Mouse (Mus musculus) kidney, adult 2 months (tissue): Measurements from ENCODE around the gene Tubal3. TPM values are rescaled to one million over a fixed set of nuclear protein-coding genes. Genes with fewer than 3 reads are reported as not detected.

ENCODE experiments used
- DNase-seq: peaks from one replicate; pipeline ENCODE4 v3.0.0; 2021
- H3K27ac ChIP-seq: fragments of 200-500 bp; 2 replicates; pipeline ENCODE4 v1.5.1; 2012; ENCODE audit warnings: low read depth, low read length, control low read depth, inconsistent platforms; ENCODE audit not compliant: insufficient read depth
- H3K27me3 ChIP-seq: fragments of 200-500 bp; replicated peaks from 2 replicates; pipeline ENCODE4 v1.6.1; 2012; ENCODE audit warnings: mild to moderate bottlenecking, moderate library complexity, low read length, inconsistent platforms; ENCODE audit not compliant: control insufficient read depth, insufficient read depth
- H3K36me3 ChIP-seq: fragments of 200-500 bp; 2 replicates; pipeline ENCODE4 v1.6.1; 2012; ENCODE audit warnings: mild to moderate bottlenecking, moderate library complexity, low read length, inconsistent platforms; ENCODE audit not compliant: control insufficient read depth, insufficient read depth
- H3K4me1 ChIP-seq: fragments of 200-500 bp; 2 replicates; pipeline ENCODE4 v1.6.1; 2011; ENCODE audit warnings: low read length; ENCODE audit not compliant: control insufficient read depth, insufficient read depth
- H3K4me3 ChIP-seq: fragments of 200-500 bp; 2 replicates; pipeline ENCODE4 v1.5.1; 2011; ENCODE audit warnings: mild to moderate bottlenecking, low read depth, low read length, control low read depth; ENCODE audit not compliant: insufficient read depth
- CTCF ChIP-seq: fragments of 200-500 bp; conservative IDR thresholded peaks from 2 replicates; pipeline ENCODE4 v1.5.1; 2011; ENCODE audit warnings: low read depth, mild to moderate bottlenecking, control low read depth, low read length, moderate library complexity, mixed read lengths; ENCODE audit not compliant: insufficient read depth, insufficient read length
- POLR2A ChIP-seq: fragments of 200-500 bp; IDR thresholded peaks from one replicate; pipeline ENCODE4 v1.6.1; 2011; ENCODE audit warnings: low read depth, low read length, control low read depth
- WGBS: fragments of 180-500 bp; shearing (Covaris S2); methylation state at CpG from one replicate; pipeline ENCODE4 v1.1.7; 2018; 5-methylcytosine and 5-hydroxymethylcytosine counted together
- polyA plus RNA-seq: library from polyadenylated mRNA; depleted of rRNA; stranded (reverse); fragments of >200 nt; gene quantifications from 2 replicates; pipeline ENCODE4 v1.2.3, GENCODE M21; 2012; rRNA removed

Tubal3 gene
- polyA plus RNA-seq, 1 experiment, result not detected

DNA sequence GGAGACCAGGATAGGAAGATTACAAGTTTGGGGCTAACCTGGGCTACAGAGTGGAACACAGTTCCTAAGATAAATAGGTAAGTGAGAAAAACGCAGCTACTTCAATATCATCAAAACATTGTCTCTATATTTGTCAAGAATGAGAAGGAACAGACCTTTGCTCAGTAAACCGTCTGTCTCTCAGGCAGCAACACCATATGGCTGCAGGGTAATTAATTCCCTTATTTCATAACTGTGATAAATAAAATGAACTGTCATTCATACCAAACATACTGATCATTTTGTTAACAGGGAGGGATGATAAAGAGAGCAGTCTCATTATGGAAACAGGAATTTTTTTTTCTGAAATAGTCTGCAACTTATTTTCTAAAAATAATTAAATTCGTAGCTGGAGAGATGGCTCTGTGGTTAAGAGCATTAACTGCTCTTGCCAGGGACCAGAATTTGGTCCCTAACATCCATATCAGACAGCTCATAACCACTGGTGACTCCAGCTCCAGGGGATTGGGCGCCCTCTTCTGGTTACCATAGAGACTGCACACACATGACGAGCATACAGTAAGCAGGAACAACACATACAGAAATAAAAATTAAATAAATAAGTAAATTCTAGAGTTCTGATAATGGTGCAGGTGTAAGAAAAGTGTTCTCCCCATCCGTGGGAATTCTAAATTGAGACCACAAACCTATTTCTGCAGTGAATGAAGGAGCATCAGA, 33.3 kb downstream of the Tubal3 start:
- Histone ChIP-seq H3K36me3 (no peaks in the 10 kb centered on the region), H3K4me1 (no peaks in the 10 kb centered on the region), H3K27me3 (no peaks in the 10 kb centered on the region), H3K27ac (no peak overlapping the region), H3K4me3 (no peak overlapping the region)
- no peak for TF ChIP-seq POLR2A
- no peak for TF ChIP-seq CTCF
- WGBS, result 84% methylated on average over 6 of the region's 6 CpGs
- no peak for DNase-seq

DNA sequence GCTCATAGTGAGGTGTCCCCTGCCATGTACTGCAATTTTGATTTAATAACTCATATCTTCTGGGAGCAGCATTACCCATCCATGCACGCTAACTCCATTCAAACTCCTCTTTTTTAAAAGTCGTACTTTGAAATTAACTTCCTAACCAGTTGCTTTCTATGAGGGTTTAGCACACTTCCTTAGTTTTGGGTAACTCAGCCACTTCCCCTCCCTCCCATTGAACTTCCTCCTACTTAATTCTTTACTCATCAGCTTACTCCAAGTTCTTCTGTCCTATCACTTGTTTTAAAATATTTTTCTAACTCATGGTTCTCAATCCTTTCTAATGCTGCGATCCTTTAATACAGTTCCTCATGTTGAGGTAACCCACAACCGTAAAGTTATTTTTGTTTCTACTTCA, 50.8 kb downstream of the Tubal3 start:
- WGBS, result 86% methylated on average over 4 of the region's 4 CpGs
- no peak overlapping the region for H3K27ac ChIP-seq

More for the DNA sequence above, 50.8 kb downstream of the Tubal3 start:
- no peak for DNase-seq
- Histone ChIP-seq H3K36me3 (no peaks in the 10 kb centered on the region), H3K4me1 (no peaks in the 10 kb centered on the region), H3K4me3 (no peak overlapping the region), H3K27me3 (no peaks in the 10 kb centered on the region)
- TF ChIP-seq POLR2A, result no peak
- no peak for TF ChIP-seq CTCF

Other genes with a start within 250 kb of the Tubal3 start
- 1.7 and 2.5 TPM in 2 replicates for gene Calml3, start 114.0 kb upstream of the Tubal3 start, polyA plus RNA-seq
- gene Calm4, start 80.5 kb upstream of the Tubal3 start, polyA plus RNA-seq, result not detected in 2 replicates
- not detected in 2 replicates for gene Calm5, start 64.1 kb upstream of the Tubal3 start, polyA plus RNA-seq
- 32.7 and 39.9 TPM in 2 replicates for gene Net1, start 54 bp upstream of the Tubal3 start, polyA plus RNA-seq
- gene Ucn3, start 27.1 kb downstream of the Tubal3 start, polyA plus RNA-seq, result not detected in 2 replicates
- 11.4 and 14.1 TPM in 2 replicates for gene Akr1c14, start 130.7 kb downstream of the Tubal3 start, polyA plus RNA-seq
- 36.6 and 44.6 TPM in 2 replicates for gene Akr1c18, start 232.4 kb downstream of the Tubal3 start, polyA plus RNA-seq